Mouse (Mus musculus) MEL (cell line): ENCODE results near the gene Amt. TPM values are rescaled to one million over a fixed set of nuclear protein-coding genes. Genes with fewer than 3 reads are reported as not detected.
A peak's percentile ranks its signal among the peaks of the same experiment; 100 is the strongest.

Experiments
- DNase-seq: peaks from one replicate; pipeline ENCODE4 v3.0.0; 2011; ENCODE audit warnings: low read depth, low spot score
- H3K27ac ChIP-seq: 2 replicates; pipeline ENCODE4 v1.5.1; 2012; ENCODE audit warnings: low read depth, mild to moderate bottlenecking, control low read depth, low read length, moderate library complexity; ENCODE audit not compliant: control insufficient read depth
- H3K27me3 ChIP-seq, 2 experiments: fragments of 150-350 bp in 1 of 2; sonication (generic) in 1 of 2; 2 replicates each; pipeline ENCODE4 v1.6.1; 2012; ENCODE audit warnings: low read length in 2 of 2, mild to moderate bottlenecking in 2 of 2, improper control_type of control experiment in 1 of 2, moderate library complexity in 1 of 2; ENCODE audit not compliant: insufficient read depth in 2 of 2, control insufficient read depth in 1 of 2
- H3K36me3 ChIP-seq, 2 experiments: 2 replicates each; pipeline ENCODE4 v1.6.1; 2012 to 2014; ENCODE audit warnings: low read length in 2 of 2, improper control_type of control experiment in 1 of 2, inconsistent platforms in 1 of 2, mild to moderate bottlenecking in 1 of 2; ENCODE audit not compliant: insufficient read depth in 2 of 2, control insufficient read depth in 1 of 2
- H3K4me1 ChIP-seq, 2 experiments: fragments of 150-350 bp in 1 of 2; sonication (generic) in 1 of 2; 2 replicates each; pipeline ENCODE4 v1.6.1; 2012; ENCODE audit warnings: low read length in 2 of 2, improper control_type of control experiment in 1 of 2, mild to moderate bottlenecking in 1 of 2; ENCODE audit not compliant: insufficient read depth in 2 of 2, control insufficient read depth in 1 of 2
- H3K4me3 ChIP-seq, 2 experiments: fragments of 150-350 bp in 1 of 2; sonication (generic) in 1 of 2; 2 replicates each; pipeline ENCODE4 v1.5.1; 2012; ENCODE audit warnings: low read depth in 2 of 2, low read length in 2 of 2, mild to moderate bottlenecking in 2 of 2, moderate library complexity in 2 of 2, control low read depth in 1 of 2, improper control_type of control experiment in 1 of 2; ENCODE audit not compliant: control insufficient read depth in 1 of 2, insufficient read depth in 1 of 2
- H3K79me2 ChIP-seq: 2 replicates; pipeline ENCODE4 v1.6.1; 2012; ENCODE audit warnings: mild to moderate bottlenecking, low read length, moderate library complexity; ENCODE audit not compliant: control insufficient read depth, poor library complexity, insufficient read depth
- H3K9ac ChIP-seq: 2 replicates; pipeline ENCODE4 v1.6.1; 2012; ENCODE audit warnings: low read depth, mild to moderate bottlenecking, control low read depth, low read length, moderate library complexity; ENCODE audit not compliant: control insufficient read depth, poor library complexity, severe bottlenecking
- H3K9me3 ChIP-seq: fragments of 150-350 bp; sonication (generic); replicated peaks from 2 replicates; pipeline ENCODE4 v1.6.1; 2012; ENCODE audit warnings: mild to moderate bottlenecking, low read length, improper control_type of control experiment, moderate library complexity; ENCODE audit not compliant: insufficient read depth
- CHD1 ChIP-seq: IDR thresholded peaks from 2 replicates; pipeline ENCODE4 v1.6.1; 2012; ENCODE audit warnings: low read depth, mild to moderate bottlenecking, inconsistent platforms, low read length, improper control_type of control experiment
- CTCF ChIP-seq, 3 experiments: IDR thresholded peaks in 2 of 3; conservative IDR thresholded peaks in 1 of 3; 2 replicates each; pipeline ENCODE4 v1.5.1; 2011 to 2012; ENCODE audit warnings: low read length in 3 of 3, low read depth in 2 of 3, mild to moderate bottlenecking in 2 of 3, improper control_type of control experiment in 1 of 3, inconsistent platforms in 1 of 3, mixed read lengths in 1 of 3, moderate library complexity in 1 of 3; ENCODE audit not compliant: control insufficient read depth in 1 of 3, insufficient read depth in 1 of 3, poor library complexity in 1 of 3, severe bottlenecking in 1 of 3
- E2F4 ChIP-seq: IDR thresholded peaks from 2 replicates; pipeline ENCODE4 v1.6.1; 2011; ENCODE audit warnings: low read depth, low read length, improper control_type of control experiment, borderline replicate concordance
- ELF1 ChIP-seq: IDR thresholded peaks from 2 replicates; pipeline ENCODE4 v1.6.1; 2014; ENCODE audit warnings: low read depth, mild to moderate bottlenecking, inconsistent platforms, low read length, improper control_type of control experiment, moderate library complexity
- EP300 ChIP-seq, 2 experiments: IDR thresholded peaks; 2 replicates each; pipeline ENCODE4 v1.6.1; 2011; ENCODE audit warnings: improper control_type of control experiment in 2 of 2, low read length in 2 of 2, low read depth in 1 of 2, mild to moderate bottlenecking in 1 of 2
- ETS1 ChIP-seq: IDR thresholded peaks from 2 replicates; pipeline ENCODE4 v1.6.1; 2012; ENCODE audit warnings: low read depth, mild to moderate bottlenecking, inconsistent platforms, low read length, improper control_type of control experiment, moderate library complexity
- GABPA ChIP-seq: IDR thresholded peaks from 2 replicates; pipeline ENCODE4 v1.6.1; 2012; ENCODE audit warnings: low read depth, mild to moderate bottlenecking, inconsistent platforms, low read length, improper control_type of control experiment, moderate library complexity
- GATA1 ChIP-seq: IDR thresholded peaks from 2 replicates; pipeline ENCODE4 v1.6.1; 2011; ENCODE audit warnings: low read depth, low read length, improper control_type of control experiment
- HCFC1 ChIP-seq: IDR thresholded peaks from 2 replicates; pipeline ENCODE4 v1.6.1; 2012; ENCODE audit warnings: low read depth, mild to moderate bottlenecking, inconsistent platforms, low read length, improper control_type of control experiment, moderate library complexity
- JUND ChIP-seq: IDR thresholded peaks from 2 replicates; pipeline ENCODE4 v1.6.1; 2011; ENCODE audit warnings: low read depth, mild to moderate bottlenecking, improper control_type of control experiment, low read length
- KAT2A ChIP-seq: conservative IDR thresholded peaks from 2 replicates; pipeline ENCODE4 v1.6.1; 2012; ENCODE audit warnings: low read depth, low read length, improper control_type of control experiment, inconsistent platforms
- MAFK ChIP-seq: IDR thresholded peaks from 2 replicates; pipeline ENCODE4 v1.6.1; 2011; ENCODE audit warnings: low read depth, mild to moderate bottlenecking, low read length, improper control_type of control experiment, borderline replicate concordance
- MAX ChIP-seq: IDR thresholded peaks from 2 replicates; pipeline ENCODE4 v1.6.1; 2011; ENCODE audit warnings: low read length, improper control_type of control experiment
- MAZ ChIP-seq: IDR thresholded peaks from 2 replicates; pipeline ENCODE4 v1.6.1; 2012; ENCODE audit warnings: low read depth, mild to moderate bottlenecking, inconsistent platforms, low read length, improper control_type of control experiment
- MXI1 ChIP-seq: IDR thresholded peaks from 2 replicates; pipeline ENCODE4 v1.6.1; 2011; ENCODE audit warnings: mild to moderate bottlenecking, low read depth, low read length, improper control_type of control experiment
- MYB ChIP-seq: IDR thresholded peaks from 2 replicates; pipeline ENCODE4 v1.6.1; 2011; ENCODE audit warnings: mild to moderate bottlenecking, low read depth, low read length, improper control_type of control experiment
- MYC ChIP-seq: IDR thresholded peaks from 2 replicates; pipeline ENCODE4 v1.6.1; 2011; ENCODE audit warnings: low read depth, mild to moderate bottlenecking, low read length, improper control_type of control experiment, moderate library complexity
- NELFE ChIP-seq: IDR thresholded peaks from 2 replicates; pipeline ENCODE4 v1.6.1; 2011; ENCODE audit warnings: low read depth, low read length, improper control_type of control experiment
- NRF1 ChIP-seq: IDR thresholded peaks from 2 replicates; pipeline ENCODE4 v1.6.1; 2014; ENCODE audit warnings: low read depth, mild to moderate bottlenecking, inconsistent platforms, low read length, improper control_type of control experiment, moderate library complexity; ENCODE audit not compliant: poor library complexity, insufficient read depth, severe bottlenecking
- POLR2A ChIP-seq, 2 experiments: IDR thresholded peaks; 2 replicates each; pipeline ENCODE4 v1.6.1; 2011 to 2012; ENCODE audit warnings: low read length in 2 of 2, mild to moderate bottlenecking in 2 of 2, control low read depth in 1 of 2, improper control_type of control experiment in 1 of 2, low read depth in 1 of 2, moderate library complexity in 1 of 2; ENCODE audit not compliant: control insufficient read depth in 1 of 2, insufficient read depth in 1 of 2, poor library complexity in 1 of 2
- POLR2AphosphoS2 ChIP-seq: IDR thresholded peaks from 2 replicates; pipeline ENCODE4 v1.6.1; 2011; ENCODE audit warnings: low read length, improper control_type of control experiment
- POLR2AphosphoS5 ChIP-seq: IDR thresholded peaks from 2 replicates; pipeline ENCODE4 v1.6.1; 2012; ENCODE audit warnings: low read depth, borderline replicate concordance, mild to moderate bottlenecking, inconsistent platforms, low read length, moderate library complexity, mixed read lengths
- RAD21 ChIP-seq: IDR thresholded peaks from 2 replicates; pipeline ENCODE4 v1.6.1; 2011; ENCODE audit warnings: mild to moderate bottlenecking, low read depth, low read length, improper control_type of control experiment
- RCOR1 ChIP-seq: IDR thresholded peaks from 2 replicates; pipeline ENCODE4 v1.6.1; 2012; ENCODE audit warnings: low read depth, mild to moderate bottlenecking, inconsistent platforms, low read length, improper control_type of control experiment
- SMC3 ChIP-seq: IDR thresholded peaks from 2 replicates; pipeline ENCODE4 v1.6.1; 2011; ENCODE audit warnings: low read depth, low read length, improper control_type of control experiment
- TAL1 ChIP-seq: IDR thresholded peaks from 2 replicates; pipeline ENCODE4 v1.6.1; 2012; ENCODE audit warnings: mild to moderate bottlenecking, inconsistent platforms, low read length, moderate library complexity, mixed read lengths
- TBP ChIP-seq: IDR thresholded peaks from 2 replicates; pipeline ENCODE4 v1.8.0; 2011; ENCODE audit warnings: low read depth, low read length, improper control_type of control experiment
- TCF12 ChIP-seq: IDR thresholded peaks from 2 replicates; pipeline ENCODE4 v1.6.1; 2014; ENCODE audit warnings: low read depth, mild to moderate bottlenecking, inconsistent platforms, low read length, improper control_type of control experiment, moderate library complexity
- UBTF ChIP-seq: IDR thresholded peaks from 2 replicates; pipeline ENCODE4 v1.6.1; 2012; ENCODE audit warnings: low read depth, mild to moderate bottlenecking, inconsistent platforms, low read length, improper control_type of control experiment, moderate library complexity, borderline replicate concordance; ENCODE audit not compliant: insufficient read depth
- USF1 ChIP-seq: IDR thresholded peaks from 2 replicates; pipeline ENCODE4 v1.6.1; 2014; ENCODE audit warnings: low read depth, mild to moderate bottlenecking, inconsistent platforms, low read length, improper control_type of control experiment, moderate library complexity
- USF2 ChIP-seq, 2 experiments: IDR thresholded peaks; 2 replicates each; pipeline ENCODE4 v1.6.1; 2011 to 2012; ENCODE audit warnings: improper control_type of control experiment in 2 of 2, low read length in 2 of 2, borderline replicate concordance in 1 of 2, inconsistent platforms in 1 of 2, low read depth in 1 of 2, mild to moderate bottlenecking in 1 of 2; ENCODE audit not compliant: insufficient read depth in 1 of 2
- ZC3H11A ChIP-seq: IDR thresholded peaks from 2 replicates; pipeline ENCODE4 v1.6.1; 2012; ENCODE audit warnings: low read depth, mild to moderate bottlenecking, inconsistent platforms, low read length, improper control_type of control experiment
- ZMIZ1 ChIP-seq: IDR thresholded peaks from 2 replicates; pipeline ENCODE4 v1.6.1; 2012; ENCODE audit warnings: low read depth, mild to moderate bottlenecking, inconsistent platforms, low read length, improper control_type of control experiment, moderate library complexity
- ZNF384 ChIP-seq: IDR thresholded peaks from 2 replicates; pipeline ENCODE4 v1.6.1; 2012; ENCODE audit warnings: low read depth, mild to moderate bottlenecking, inconsistent platforms, low read length, improper control_type of control experiment
- polyA plus RNA-seq, 2 experiments: library from polyadenylated mRNA; stranded (reverse) in 1 of 2; unstranded in 1 of 2; fragments of >175 nt in 1 of 2; fragments of >200 nt in 1 of 2; gene quantifications; 2 replicates each; pipeline versions ENCODE4 v1.2.1 to v1.2.4; 2012; ENCODE audit warnings: low replicate concordance in 2 of 2, low read depth in 1 of 2; ENCODE audit not compliant: insufficient read length in 2 of 2, insufficient read depth in 1 of 2, missing spikeins in 1 of 2
- total RNA-seq: library from RNA; depleted of rRNA; stranded (reverse); fragments of 300-350 nt; gene quantifications from 2 replicates; pipeline ENCODE4 v1.2.3, GENCODE M21; 2012

Amt gene
- total and polyA plus RNA-seq, 3 experiments = 0.15 to 0.58 TPM; not detected in 1

- Histone ChIP-seq H3K9me3 (no peaks in the 10 kb centered on the region), H3K4me3 (peak within 1 kb of the TSS; percentile 76 to 79), H3K9ac (peak within 1 kb of the TSS; percentile 92), H3K4me1 (peaks cover 17 to 39% of the 10 kb centered on the region in 2 experiments), H3K27me3 (no peaks in the 10 kb centered on the region), H3K36me3 (peaks cover 0 to 37% of the 10 kb centered on the region in 2 experiments; a peak in 2 of 4 replicates), H3K79me2 (peaks cover 17% of the 10 kb centered on the region), H3K27ac (peak within 1 kb of the TSS; percentile 98)
- DNase-seq = peak; percentile 99
- TF ChIP-seq MXI1 (peak; percentile 93), SMC3 (no peak), ETS1 (peak; percentile 91), TAL1 (no peak), MAZ (peak; percentile 88; the same call in 1 of the 2 replicates), UBTF (0 out of 2 replicates have a peak, but pooled peaks have one; percentile 33), ELF1 (peak; percentile 91), TCF12 (peak; percentile 83), USF2 (IDR thresholded peaks at IDR 0.05; ENCODE audit: borderline replicate concordance in 1 of 2, insufficient read depth in 1 of 2, low read depth in 1 of 2, low read length in 2 of 2) (peak; percentile 69 to 93; a peak in 3 of 4 replicates), CTCF (IDR thresholded peaks at IDR 0.05 in 2 of 3, conservative IDR thresholded peaks at IDR 0.05 in 1 of 3; ENCODE audit: control insufficient read depth in 1 of 3, insufficient read depth in 1 of 3, low read depth in 2 of 3, low read length in 3 of 3, poor library complexity in 1 of 3, severe bottlenecking in 1 of 3) (no peak), POLR2AphosphoS5 (peak; percentile 98), RCOR1 (peak; percentile 74; the same call in 1 of the 2 replicates), ZNF384 (0 out of 2 replicates have a peak, but pooled peaks have one; percentile 16), TBP (peak; percentile 99), EP300 (IDR thresholded peaks at IDR 0.05; ENCODE audit: low read depth in 1 of 2, low read length in 2 of 2) (peak; percentile 63 to 82), ZMIZ1 (peak; percentile 100), NELFE (peak; percentile 100), MAX (peak; percentile 98), KAT2A (peak; percentile 66; the same call in 1 of the 2 replicates), MAFK (no peak; the same call in 1 of the 2 replicates), JUND (no peak), RAD21 (no peak), NRF1 (0 out of 2 replicates have a peak, but pooled peaks have one; percentile 24), ZC3H11A (no peak), MYB (peak; percentile 71; the same call in 1 of the 2 replicates), HCFC1 (peak; percentile 84), MYC (peak; percentile 91), POLR2AphosphoS2 (peak; percentile 100), GABPA (no peak), GATA1 (no peak; the same call in 1 of the 2 replicates), POLR2A (IDR thresholded peaks at IDR 0.05; ENCODE audit: control insufficient read depth in 1 of 2, insufficient read depth in 1 of 2, low read depth in 1 of 2, low read length in 2 of 2, poor library complexity in 1 of 2) (peak; percentile 99 to 100), E2F4 (peak; percentile 76; the same call in 1 of the 2 replicates), CHD1 (peak; percentile 83), USF1 (peak; percentile 99)
Observed at GRCm38 (mm10) chr9:108338886-108339781, 42.5 kb downstream of the Amt start, which contains the start of gene Gpx1. Gene Gpx1, plus strand, starts transcription at chr9:108338903.
